Mouse (Mus musculus) C2C12 (cell line): ENCODE data around the gene Tmem230.

ENCODE experiments used
- CEBPB ChIP-seq: IDR thresholded peaks from one replicate; pipeline ENCODE4 v1.6.1; 2011; ENCODE audit warnings: low read depth, mild to moderate bottlenecking, control low read depth, moderate library complexity
- CTCF ChIP-seq: IDR thresholded peaks from one replicate; pipeline ENCODE4 v1.5.1; 2011; ENCODE audit not compliant: control insufficient read depth, insufficient read depth, insufficient read length
- MAX ChIP-seq: IDR thresholded peaks from one replicate; pipeline ENCODE4 v1.6.1; 2011; ENCODE audit warnings: mild to moderate bottlenecking, control low read depth
- MYOD1 ChIP-seq: IDR thresholded peaks from one replicate; pipeline ENCODE4 v1.6.1; 2011; ENCODE audit warnings: low read depth; ENCODE audit not compliant: control insufficient read depth, insufficient read length
- MYOG ChIP-seq: IDR thresholded peaks from one replicate; pipeline ENCODE4 v1.6.1; 2011; ENCODE audit not compliant: control insufficient read depth, insufficient read length; ENCODE audit errors: extremely low read depth
- USF1 ChIP-seq: IDR thresholded peaks from one replicate; pipeline ENCODE4 v1.6.1; 2011; ENCODE audit warnings: low read depth, mild to moderate bottlenecking, control low read depth, moderate library complexity

- TF ChIP-seq USF1, result no peak
- TF ChIP-seq MAX, result no peak
- TF ChIP-seq CTCF, result no peak
- no peak for TF ChIP-seq CEBPB
- no peak for TF ChIP-seq MYOG
- TF ChIP-seq MYOD1, result no peak
Observed at GRCm38 (mm10) chr2:132278273-132278853, 30.8 kb upstream of the Tmem230 start.
